Mouse (Mus musculus) hematopoietic stem cell, adult 5-6 weeks (primary cell): ENCODE measurements around the gene Rab11fip4. TPM values are rescaled to one million over a fixed set of nuclear protein-coding genes. Genes with fewer than 3 reads are reported as not detected.
A peak's percentile ranks its signal among the peaks of the same experiment; 100 is the strongest.
"Not testable (repeated sequence)": the region's sequence is repeated elsewhere in the genome, so short reads cannot be mapped to it uniquely, and the experiment has no call there.

Experiments
- ATAC-seq, 2 experiments: fragments of 125-278 bp in 1 of 2; replicated peaks in 1 of 2; 2 replicates each; pipeline ENCODE4 v1.8.0; 2016 to 2017; ENCODE audit warnings: inconsistent platforms in 2 of 2, mild to moderate bottlenecking in 2 of 2, moderate number of reproducible peaks in 2 of 2, low read depth in 1 of 2, moderate TSS enrichment in 1 of 2; ENCODE audit not compliant: low FRiP score in 2 of 2, poor library complexity in 2 of 2, severe bottlenecking in 2 of 2, insufficient read depth in 1 of 2, low TSS enrichment in 1 of 2
- total RNA-seq: library from RNA; stranded (forward); fragments of 172-1452, 232-1000 nt; gene quantifications from 2 replicates; pipeline ENCODE4 v1.2.3, GENCODE M21; 2017

Gene Rab11fip4
- total RNA-seq, 1 experiment from 2014 or later, result 3.5 TPM

DNA sequence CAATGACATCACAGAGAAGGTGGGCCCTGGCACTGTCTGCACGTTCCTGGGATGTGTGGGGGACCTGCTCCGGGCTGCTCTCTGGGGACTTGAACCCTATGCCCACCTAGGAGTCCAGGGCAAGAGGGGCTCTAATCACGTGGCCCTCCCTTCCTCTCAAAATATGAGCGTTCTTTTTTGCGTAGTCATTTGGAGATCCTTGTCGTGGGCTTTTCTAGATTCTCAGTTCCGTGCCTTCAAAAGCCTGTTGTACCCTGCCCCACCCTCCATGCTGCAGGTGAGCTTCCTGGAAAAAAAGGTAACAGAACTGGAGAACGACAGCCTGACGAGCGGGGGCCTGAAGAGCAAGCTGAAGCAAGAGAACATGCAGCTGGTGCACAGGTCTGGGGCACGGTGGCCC is 94.1 kb downstream of the Rab11fip4 start:
- ATAC-seq, result no peak

DNA sequence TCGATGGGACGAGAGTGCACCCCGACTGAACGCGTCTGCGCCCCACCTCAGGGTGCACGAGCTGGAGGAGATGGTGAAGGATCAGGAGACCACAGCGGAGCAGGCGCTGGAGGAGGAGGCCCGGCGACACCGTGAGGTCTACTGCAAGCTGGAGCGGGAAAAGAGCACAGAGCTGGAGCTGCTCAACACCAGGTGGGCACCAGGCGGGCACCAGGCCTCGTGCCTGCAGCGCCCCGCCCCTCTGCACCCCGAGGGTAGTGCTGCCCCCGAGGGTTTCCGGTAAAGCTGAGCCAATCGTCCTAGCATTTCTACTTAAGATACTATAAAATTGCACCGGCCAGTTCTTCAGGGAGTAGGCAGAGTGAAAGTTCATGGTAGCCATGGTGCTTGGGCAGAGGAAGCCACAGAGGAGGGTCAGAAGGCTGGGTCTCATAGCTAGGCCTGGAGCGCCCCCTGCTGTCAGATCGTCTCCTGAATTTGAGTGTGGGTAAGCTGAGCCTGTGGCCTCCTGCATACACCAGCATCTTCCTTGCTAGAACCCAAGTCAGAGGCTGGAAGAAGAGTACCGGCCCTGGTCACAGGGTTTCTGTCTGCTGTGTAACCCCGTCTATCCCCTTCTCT is 95.6 kb downstream of the Rab11fip4 start:
- ATAC-seq, result peak; percentile 85 to 95

DNA sequence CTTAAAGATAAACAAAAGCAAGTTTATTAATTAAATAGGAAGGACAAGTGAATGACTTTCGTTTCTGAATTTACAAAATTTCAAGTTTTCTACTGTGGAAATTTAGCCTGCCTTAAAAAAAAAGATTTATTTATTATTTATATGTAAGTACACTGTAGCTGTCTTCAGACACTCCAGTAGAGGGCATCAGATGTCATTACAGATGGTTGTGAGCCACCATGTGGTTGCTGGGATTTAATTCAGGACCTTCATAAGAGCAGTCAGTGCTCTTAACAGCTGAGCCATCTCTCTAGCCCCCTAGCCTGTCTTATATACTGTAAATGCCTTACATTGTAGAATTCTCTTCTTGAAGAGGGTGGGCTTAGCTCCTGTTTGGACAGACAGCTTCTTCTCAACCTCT is 98.9 kb downstream of the Rab11fip4 start:
- no peak for ATAC-seq

DNA sequence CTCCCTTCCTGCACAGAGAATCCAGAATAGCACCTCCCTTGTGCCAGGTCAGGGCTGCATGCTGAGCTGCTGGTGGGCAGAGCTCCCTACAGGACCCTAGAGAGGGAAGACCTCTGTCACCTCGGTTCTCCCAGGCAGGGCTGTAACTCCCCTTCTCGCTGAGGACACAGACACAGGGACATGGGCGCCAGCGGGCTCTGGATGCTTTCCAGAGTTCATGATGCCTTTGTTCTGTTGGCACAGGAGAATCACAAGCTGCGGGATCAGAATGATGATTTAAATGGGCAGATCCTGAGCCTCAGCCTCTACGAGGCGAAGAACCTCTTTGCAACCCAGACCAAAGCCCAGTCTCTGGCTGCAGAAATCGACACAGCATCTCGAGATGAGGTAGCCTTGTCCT is 100.5 kb downstream of the Rab11fip4 start:
- ATAC-seq, result no peak

DNA sequence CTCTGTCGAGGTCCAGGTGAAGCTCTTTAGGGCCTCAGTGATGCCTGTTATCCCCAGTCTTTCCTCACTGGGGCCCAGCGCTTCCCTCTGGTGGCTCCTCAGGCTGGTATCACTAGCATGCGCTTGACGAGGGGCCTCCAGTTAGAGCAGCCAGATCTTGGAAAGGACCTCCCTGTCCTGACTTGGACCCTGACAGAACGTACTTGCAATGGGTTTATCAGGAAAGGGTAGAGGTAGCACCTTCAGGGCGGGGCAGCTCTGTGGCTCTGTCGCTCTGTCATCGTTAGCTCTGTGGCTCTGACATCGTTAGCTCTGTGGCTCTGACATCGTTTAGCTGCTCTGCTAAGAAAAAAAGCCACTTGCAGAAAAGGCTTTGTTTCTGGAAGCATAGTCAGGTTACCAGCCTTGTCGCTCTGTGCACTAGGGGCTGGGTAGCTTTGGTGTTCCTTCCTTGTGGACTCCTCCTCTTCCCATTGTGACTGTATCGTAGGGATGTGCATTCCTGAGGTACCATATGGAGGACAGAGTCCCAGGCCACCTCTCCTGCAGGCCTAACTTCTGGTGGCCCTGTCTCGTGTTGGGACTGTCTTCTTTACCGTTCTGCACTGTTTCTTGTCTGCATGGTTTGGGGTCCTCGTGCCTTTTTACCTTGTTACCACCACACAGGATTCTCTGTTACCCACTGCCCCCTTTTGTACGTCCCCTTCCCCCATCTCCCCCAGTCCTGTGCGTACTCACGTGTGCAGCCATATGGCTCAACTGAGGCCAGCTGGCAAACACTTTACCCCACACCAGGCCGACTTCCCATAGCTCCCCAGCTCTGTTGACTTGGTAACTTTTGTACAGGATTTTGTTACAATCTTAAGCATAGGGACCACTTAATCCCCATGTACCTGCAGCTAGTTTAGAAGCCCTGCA is 105.6 kb downstream of the Rab11fip4 start:
- ATAC-seq, result no peak

DNA sequence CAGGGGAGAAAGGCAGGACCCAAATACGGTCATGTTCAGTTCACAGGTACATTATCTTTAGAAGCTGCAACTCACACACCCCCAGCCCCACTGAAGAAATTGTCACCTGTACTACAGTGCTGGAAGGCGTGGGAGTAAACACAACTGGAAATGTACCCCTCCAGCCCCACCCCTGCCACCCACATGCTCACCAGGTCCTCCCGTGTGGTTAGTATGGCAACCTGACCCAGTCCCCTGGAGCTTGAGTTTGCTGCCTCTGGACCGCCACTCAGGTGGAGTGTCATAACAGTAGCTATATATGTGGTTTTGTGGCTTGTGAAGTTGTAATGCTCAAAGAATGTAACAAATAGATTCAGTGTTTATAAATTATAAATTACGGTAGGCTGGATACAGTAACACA is 107.1 kb downstream of the Rab11fip4 start:
- ATAC-seq, result no peak

DNA sequence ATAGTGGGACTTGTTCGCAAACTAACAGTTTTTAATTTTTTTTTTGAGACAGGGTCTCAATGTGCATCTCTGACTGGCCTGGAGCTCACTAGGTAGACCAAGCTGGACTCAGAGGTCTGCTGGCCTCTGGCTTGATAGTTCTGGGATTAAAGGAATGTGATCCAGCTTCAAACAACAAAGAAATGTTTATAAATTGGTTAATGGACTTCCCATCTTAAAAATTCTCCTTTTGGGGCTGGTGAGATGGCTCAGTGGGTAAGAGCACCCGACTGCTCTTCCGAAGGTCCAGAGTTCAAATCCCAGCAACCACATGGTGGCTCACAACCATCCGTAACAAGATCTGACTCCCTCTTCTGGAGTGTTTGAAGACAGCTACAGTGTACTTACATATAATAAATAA is 107.5 kb downstream of the Rab11fip4 start:
- not testable (repeated sequence) for ATAC-seq

DNA sequence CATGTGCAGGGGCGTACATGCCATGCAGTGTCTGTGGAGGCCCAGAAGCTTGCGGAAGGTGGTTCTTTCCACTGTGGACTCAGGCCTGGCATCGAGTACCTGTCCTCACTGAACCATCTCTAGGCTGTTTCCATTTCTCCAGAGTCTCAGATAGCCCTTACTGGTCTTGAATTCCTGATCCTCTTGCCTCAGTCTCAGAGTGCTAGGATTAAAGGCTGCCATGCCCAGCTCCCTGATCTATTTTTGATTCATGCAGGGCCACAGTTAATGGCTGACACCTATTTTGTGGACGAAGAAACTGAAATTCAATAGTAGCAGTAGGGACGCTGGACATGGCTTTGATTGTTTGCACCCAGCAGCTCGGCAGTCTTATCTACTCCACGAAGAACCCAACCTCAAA is 110.5 kb downstream of the Rab11fip4 start:
- ATAC-seq, result no peak

DNA sequence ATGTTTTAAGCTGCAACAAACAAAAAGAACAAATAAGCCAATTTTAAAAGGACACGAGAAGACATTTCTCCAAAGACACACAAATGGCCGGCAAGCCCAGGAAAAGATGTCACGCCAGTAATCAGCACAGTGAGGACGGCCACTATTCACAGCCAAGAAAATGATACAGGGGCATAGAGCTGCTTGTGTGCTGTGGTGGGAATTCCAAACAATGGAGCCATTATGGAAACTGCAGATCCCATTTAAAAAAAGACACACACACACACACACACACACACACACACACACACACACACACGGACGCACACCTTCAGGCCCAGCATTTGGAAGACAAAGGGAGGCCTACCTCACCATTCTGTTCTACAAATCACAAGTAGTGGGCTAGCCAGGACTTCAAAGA is 111.1 kb downstream of the Rab11fip4 start:
- no peak for ATAC-seq

DNA sequence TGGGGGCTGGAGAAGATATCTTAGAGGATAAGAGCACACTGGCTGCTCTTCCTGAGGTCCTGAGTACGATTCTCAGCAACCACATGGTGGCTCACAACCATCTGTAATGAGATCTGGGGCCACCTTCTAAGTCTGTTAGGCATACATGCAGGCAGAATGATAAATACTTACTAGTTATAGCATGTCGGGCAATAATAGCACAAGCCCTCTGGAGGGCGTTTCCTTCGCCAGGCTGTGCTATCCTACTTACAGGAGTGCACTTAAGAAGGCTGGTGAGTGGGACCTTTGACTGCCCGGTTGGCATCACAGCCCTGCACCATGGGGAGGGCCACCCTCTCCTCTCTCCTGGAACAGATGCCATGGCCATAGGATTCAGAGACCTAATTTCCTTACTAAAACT is 112.4 kb downstream of the Rab11fip4 start:
- peak; percentile 53 to 67 for ATAC-seq

DNA sequence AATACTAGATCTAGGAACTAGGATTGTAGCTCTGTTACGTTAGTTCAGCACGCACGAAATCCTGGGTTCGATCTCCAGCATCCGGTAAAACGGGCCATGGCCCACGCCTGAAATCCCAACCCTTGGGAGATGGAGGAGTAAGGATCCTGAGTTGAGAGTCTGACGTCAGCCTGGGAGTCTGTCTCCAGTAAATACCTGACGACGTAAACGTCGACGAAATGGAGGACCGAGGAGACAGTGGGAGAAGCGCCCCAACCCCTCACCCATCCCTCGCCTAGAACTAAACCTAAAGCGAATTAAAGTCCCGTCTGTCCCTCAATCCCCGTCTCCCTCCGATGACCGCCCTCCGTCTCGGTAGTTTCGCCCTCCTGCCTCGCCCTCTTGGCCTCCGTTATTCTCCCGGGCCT is 112.9 kb downstream of the Rab11fip4 start:
- ATAC-seq, result peak; percentile 8 to 21; a peak in 1 of 4 replicates

DNA sequence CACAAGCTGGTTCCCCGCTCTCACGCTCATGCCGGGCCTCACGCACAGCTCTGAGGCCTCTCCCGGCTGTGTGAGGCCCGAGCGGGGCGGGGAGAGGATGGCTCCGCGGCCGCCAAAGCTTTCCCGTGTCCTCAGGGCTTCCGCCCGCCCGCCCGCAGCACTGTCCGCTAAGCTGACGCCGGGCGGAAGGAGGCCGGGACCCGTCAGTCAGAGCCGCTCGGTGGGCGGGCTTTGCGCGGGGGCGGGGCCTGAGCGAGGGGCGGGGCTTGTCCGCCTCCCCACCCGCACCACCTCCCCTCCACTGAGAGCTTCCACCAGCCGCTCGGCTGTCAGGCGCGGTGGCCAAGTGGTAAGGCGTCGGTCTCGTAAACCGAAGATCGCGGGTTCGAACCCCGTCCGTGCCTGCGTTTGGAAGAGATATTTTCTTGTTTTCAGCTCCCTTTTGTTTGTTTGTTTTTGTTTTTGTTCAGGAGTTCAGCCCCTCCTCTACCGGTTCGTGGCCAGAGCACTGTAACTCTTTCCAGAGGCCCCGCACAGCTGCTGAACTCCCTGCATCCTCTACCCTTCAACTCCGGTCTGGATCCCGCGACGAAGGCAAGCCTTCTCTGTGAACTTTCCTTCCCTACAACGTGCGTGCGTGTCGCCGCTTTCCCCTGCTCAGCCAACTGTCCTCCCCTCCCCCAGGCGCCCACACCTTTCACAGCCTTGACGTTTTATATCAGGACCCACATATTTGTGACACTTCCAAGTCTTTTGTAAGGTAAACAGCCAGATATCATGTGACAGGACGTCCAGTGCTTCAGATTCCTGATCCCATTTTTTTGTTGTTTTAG is 113.5 kb downstream of the Rab11fip4 start:
- peak; percentile 72 to 89 for ATAC-seq

DNA sequence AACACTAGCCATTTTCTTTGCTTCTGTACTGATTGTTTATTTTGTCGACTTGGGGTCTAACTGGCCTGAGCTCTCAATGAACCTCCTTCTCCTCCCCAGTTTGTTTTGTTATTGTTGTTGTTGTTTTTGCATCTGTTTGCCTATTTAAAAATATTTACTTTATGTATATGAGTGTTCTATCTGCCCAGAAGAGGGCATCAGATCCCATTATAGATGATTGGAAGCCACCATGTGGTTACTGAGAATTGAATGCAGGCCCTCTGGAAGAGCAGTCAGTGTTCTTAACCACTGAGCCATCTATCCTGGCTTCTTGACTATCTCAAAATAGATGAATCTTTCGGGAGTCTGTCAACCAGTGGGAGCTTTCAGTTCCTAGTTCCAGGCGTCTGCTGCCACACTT is 116.1 kb downstream of the Rab11fip4 start:
- no peak for ATAC-seq

DNA sequence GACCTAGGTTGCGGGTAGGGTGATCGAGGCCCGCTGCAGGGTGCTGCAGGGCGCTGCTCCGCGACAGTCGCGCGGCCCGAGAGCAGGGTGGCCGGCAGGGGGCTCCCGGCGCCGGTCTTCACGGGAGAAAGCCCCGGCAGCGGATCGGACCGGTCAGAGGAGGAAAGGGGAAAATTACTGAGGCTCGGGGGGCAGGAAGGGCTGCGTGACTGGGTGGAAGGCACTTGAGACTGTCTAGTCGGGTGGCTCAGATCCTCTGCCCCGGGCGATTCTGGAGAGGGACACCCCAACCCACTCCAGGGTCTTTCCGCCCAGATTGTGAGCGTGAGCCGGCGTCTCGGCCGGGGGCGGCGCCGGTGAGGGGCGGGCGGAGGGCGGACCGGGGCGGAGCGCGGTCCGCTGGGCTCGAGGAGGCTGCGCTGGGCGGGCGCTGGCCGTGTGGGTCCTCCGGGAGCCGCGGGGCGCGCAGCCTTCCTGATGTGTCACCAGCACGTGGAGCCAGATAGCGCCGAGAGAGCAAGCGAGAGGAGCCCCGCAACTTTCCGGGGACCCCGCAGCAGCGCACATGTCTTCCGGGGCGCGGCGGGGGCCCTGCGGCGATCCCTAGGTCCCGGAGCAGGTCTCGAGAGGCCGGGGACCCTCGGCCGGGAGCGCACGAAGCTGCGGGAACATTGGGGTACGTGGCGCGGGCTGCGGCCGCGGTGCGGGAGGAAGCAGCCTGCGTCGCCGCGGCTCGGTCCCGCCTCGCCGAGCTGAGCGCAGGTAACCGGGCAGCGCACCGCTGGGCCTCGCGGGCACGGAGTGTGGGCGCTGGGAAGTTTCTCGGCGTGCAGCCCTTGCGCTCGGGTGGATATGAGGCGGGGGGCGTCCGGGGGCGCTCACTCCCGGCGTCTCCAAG is 120.1 kb downstream of the Rab11fip4 start:
- peak; percentile 59 to 71 for ATAC-seq

DNA sequence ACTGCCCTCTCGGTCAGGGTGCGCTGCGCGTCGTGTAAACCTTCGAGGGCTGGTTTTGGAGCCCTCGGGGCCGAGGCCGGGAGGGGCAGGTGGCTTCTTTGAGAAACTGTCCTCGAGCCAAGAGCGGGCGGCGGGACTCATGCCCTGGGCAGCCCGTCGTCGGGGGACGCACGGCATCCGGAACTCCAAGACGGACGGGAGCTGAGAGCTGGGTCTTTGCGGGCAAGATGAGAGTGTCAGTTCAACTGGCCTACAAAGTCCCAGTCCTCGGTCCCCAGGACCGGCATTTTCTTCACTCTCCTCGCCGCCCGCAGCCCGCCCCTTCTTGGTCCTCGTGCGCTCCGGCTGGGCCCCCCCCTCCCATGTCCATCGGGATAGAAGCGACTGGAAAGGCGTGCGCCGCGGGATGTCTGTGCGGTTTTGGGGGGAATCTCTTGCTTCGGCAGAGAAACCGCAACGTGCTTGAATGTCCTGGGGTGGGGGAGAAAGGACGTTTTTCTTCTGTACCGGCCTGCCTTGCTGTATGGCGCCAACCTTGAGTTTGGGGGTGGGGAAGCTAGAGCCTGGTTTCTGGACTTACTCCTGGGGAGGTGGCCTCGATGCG is 120.9 kb downstream of the Rab11fip4 start:
- ATAC-seq, result no peak

DNA sequence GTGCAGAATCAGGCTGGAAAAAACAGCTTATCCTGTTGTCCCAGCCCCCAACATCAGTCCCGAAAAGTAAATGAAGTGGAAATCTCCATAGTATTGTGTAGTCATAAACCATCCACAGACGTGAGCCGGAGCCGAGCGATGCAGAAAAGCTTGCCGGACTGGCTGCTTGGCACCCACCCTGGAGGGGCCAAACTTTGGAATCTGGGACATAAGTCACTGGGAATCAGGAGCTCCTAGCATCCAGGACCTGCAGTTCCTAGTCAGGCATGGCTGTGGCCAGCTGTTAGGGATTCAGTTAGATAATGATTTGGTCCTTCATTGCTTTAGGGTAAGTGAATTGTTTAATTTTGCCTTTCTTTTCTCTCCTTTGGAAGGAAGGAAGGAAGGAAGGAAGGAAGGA is 122.2 kb downstream of the Rab11fip4 start:
- no peak for ATAC-seq

DNA sequence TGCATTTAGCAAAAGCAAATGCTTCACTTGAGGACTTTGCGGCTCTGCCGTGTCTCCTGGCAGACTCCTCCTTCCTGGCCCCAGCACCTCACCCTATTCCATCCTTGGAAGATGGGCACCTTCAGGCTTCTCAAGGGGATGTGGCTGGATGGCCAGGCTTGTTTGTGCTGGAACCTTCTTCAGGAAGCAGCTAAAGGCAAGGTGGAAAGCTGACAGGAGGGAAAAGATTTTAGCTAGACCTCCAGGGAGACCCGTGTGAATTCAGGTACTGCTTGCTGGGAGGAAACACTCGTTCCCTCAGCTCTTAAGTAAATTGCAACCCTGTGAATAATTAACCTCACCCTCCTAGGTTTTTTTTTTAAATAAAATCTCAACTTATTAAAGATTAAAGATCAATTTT is 122.7 kb downstream of the Rab11fip4 start:
- ATAC-seq, result no peak
